Mouse (Mus musculus) liver, embryonic 14.5 days (tissue): ENCODE measurements at regions not wholly inside any gene's neighbourhood (a gene's known extent, or its start where the extent isn't known, plus 50 kb on each side); places are given as distances from the start of the nearest gene placed in this dataset.
A peak's percentile ranks its signal among the peaks of the same experiment; 100 is the strongest.

ENCODE experiments used
- ATAC-seq: fragments of 200-750 bp; cut with Nextera tagmentation; 2 replicates; pipeline ENCODE4 v1.8.0; 2017; ENCODE audit warnings: moderate number of reproducible peaks, mild to moderate bottlenecking, moderate library complexity; ENCODE audit not compliant: insufficient read depth
- DNase-seq, 3 experiments: peaks; one replicate each; pipeline ENCODE4 v3.0.0-alpha.2; 2012 to 2013; ENCODE audit warnings: low read depth in 3 of 3, low spot score in 3 of 3
- H3K27ac ChIP-seq: fragments of 300-500 bp; sonication (generic); 2 replicates; pipeline ENCODE4 v1.5.1; 2014; ENCODE audit warnings: moderate library complexity, mild to moderate bottlenecking, control low read depth, inconsistent platforms
- H3K27me3 ChIP-seq: fragments of 300-500 bp; sonication (generic); 2 replicates; pipeline ENCODE4 v1.6.1; 2014; ENCODE audit warnings: mild to moderate bottlenecking, low read length, moderate library complexity; ENCODE audit not compliant: control insufficient read depth, insufficient read depth
- H3K36me3 ChIP-seq: fragments of 300-500 bp; sonication (generic); replicated peaks from 2 replicates; pipeline ENCODE4 v1.6.1; 2014; ENCODE audit warnings: low read depth; ENCODE audit not compliant: control insufficient read depth, insufficient read depth
- H3K4me1 ChIP-seq, 2 experiments: fragments of 200-500 bp in 1 of 2; fragments of 300-500 bp in 1 of 2; sonication (generic) in 1 of 2; replicated peaks; 2 replicates each; pipeline ENCODE4 v1.6.1; 2012 to 2014; ENCODE audit warnings: antibody characterized with exemption in 1 of 2, inconsistent platforms in 1 of 2, low read length in 1 of 2; ENCODE audit not compliant: control insufficient read depth in 2 of 2, insufficient read depth in 2 of 2
- H3K4me2 ChIP-seq: fragments of 300-500 bp; sonication (generic); 2 replicates; pipeline ENCODE4 v1.6.1; 2014; ENCODE audit warnings: low read depth, mild to moderate bottlenecking, control low read depth, moderate library complexity
- H3K4me3 ChIP-seq, 2 experiments: fragments of 200-500 bp in 1 of 2; fragments of 300-500 bp in 1 of 2; sonication (generic) in 1 of 2; 2 replicates each; pipeline ENCODE4 v1.5.1; 2012 to 2014; ENCODE audit warnings: low read depth in 2 of 2, low read length in 2 of 2, mild to moderate bottlenecking in 2 of 2, control low read depth in 1 of 2, inconsistent platforms in 1 of 2, moderate library complexity in 1 of 2; ENCODE audit not compliant: insufficient read depth in 1 of 2
- H3K9ac ChIP-seq: fragments of 300-500 bp; sonication (generic); replicated peaks from 2 replicates; pipeline ENCODE4 v1.6.1; 2014; ENCODE audit warnings: mild to moderate bottlenecking, control low read depth, moderate library complexity
- H3K9me3 ChIP-seq: fragments of 300-500 bp; sonication (generic); 2 replicates; pipeline ENCODE4 v1.6.1; 2016; ENCODE audit warnings: low read length, mixed read lengths; ENCODE audit not compliant: control insufficient read depth
- CTCF ChIP-seq: IDR thresholded peaks from 2 replicates; pipeline ENCODE4 v1.5.1; 2016; ENCODE audit warnings: antibody characterized with exemption, low read depth, control low read depth
- EP300 ChIP-seq: IDR thresholded peaks from 2 replicates; pipeline ENCODE4 v1.6.1; 2016; ENCODE audit warnings: antibody characterized with exemption, low read depth
- WGBS: fragments of 180-500 bp; shearing (Covaris S2); extraction: QIAGEN DNeasy Blood & Tissue Kit; methylation state at CpG from one replicate; pipeline ENCODE4 v1.1.7; 2014; ENCODE audit not compliant: insufficient replicate concordance; 5-methylcytosine and 5-hydroxymethylcytosine counted together

GRCm38 (mm10) chr2:103871522-103872276 lies 74.2 kb upstream of the Caprin1 start:
- H3K4me1 ChIP-seq, result peaks cover 27 to 53% of the 10 kb centered on the region in 2 experiments

GRCm38 (mm10) chr2:103872277-103872636 lies 74.8 kb upstream of the Caprin1 start:
- Histone ChIP-seq H3K27ac (peak overlapping the region; percentile 57), H3K4me3 (no peak overlapping the region), H3K36me3 (no peaks in the 10 kb centered on the region), H3K9ac (peak overlapping the region; percentile 7), H3K27me3 (no peaks in the 10 kb centered on the region), H3K4me2 (peak overlapping the region; percentile 24; the same call in 1 of the 2 replicates), H3K4me1 (peaks cover 27 to 53% of the 10 kb centered on the region in 2 experiments), H3K9me3 (no peaks in the 10 kb centered on the region)
- WGBS, result 47% methylated on average over 3 of the region's 3 CpGs
- ATAC-seq, result peak; percentile 49
- no peak for DNase-seq
- TF ChIP-seq CTCF (no peak), EP300 (peak; percentile 48; the same call in 1 of the 2 replicates)

More at GRCm38 (mm10) chr2:103871522-103872276, 74.2 kb upstream of the Caprin1 start:
- Histone ChIP-seq H3K9me3 (no peaks in the 10 kb centered on the region), H3K9ac (peak overlapping the region; percentile 41), H3K36me3 (no peaks in the 10 kb centered on the region), H3K27ac (peak overlapping the region; percentile 57), H3K4me2 (peak overlapping the region; percentile 24; the same call in 1 of the 2 replicates), H3K27me3 (no peaks in the 10 kb centered on the region), H3K4me3 (no peak overlapping the region)
- DNase-seq (peak; percentile 70 to 76 (median 72)), ATAC-seq (peak; percentile 71)
- peak; percentile 94 for TF ChIP-seq CTCF
- no peak; the same call in 1 of the 2 replicates for TF ChIP-seq EP300
- 24% methylated on average over 12 of the region's 12 CpGs for WGBS

- 90% methylated on average over 6 of the region's 6 CpGs for WGBS
- TF ChIP-seq EP300, result no peak
- TF ChIP-seq CTCF, result no peak
- DNase-seq (no peak), ATAC-seq (no peak)
- Histone ChIP-seq H3K4me3 (no peak overlapping the region), H3K4me2 (no peak overlapping the region), H3K4me1 (peaks cover 27 to 57% of the 10 kb centered on the region in 2 experiments), H3K9ac (no peak overlapping the region), H3K9me3 (no peaks in the 10 kb centered on the region), H3K27ac (peak overlapping the region; percentile 76), H3K27me3 (no peaks in the 10 kb centered on the region), H3K36me3 (no peaks in the 10 kb centered on the region)
Observed at GRCm38 (mm10) chr2:103873381-103873780, 75.9 kb upstream of the Caprin1 start.

GRCm38 (mm10) chr2:103874466-103874865 lies 77.0 kb upstream of the Caprin1 start:
- Histone ChIP-seq H3K4me2 (no peak overlapping the region), H3K4me3 (no peak overlapping the region), H3K27ac (peak overlapping the region; percentile 76), H3K9me3 (no peaks in the 10 kb centered on the region), H3K4me1 (peaks cover 27 to 53% of the 10 kb centered on the region in 2 experiments), H3K27me3 (no peaks in the 10 kb centered on the region), H3K9ac (peak overlapping the region; percentile 51), H3K36me3 (no peaks in the 10 kb centered on the region)
- 35% methylated on average over 3 of the region's 3 CpGs for WGBS
- no peak for DNase-seq
- ATAC-seq, result peak; percentile 50
- TF ChIP-seq EP300 (no peak), CTCF (no peak)

GRCm38 (mm10) chr2:103875754-103876153 lies 78.3 kb upstream of the Caprin1 start:
- Histone ChIP-seq H3K4me1 (peaks cover 35 to 55% of the 10 kb centered on the region in 2 experiments), H3K9me3 (no peaks in the 10 kb centered on the region), H3K4me2 (no peak overlapping the region), H3K4me3 (no peak overlapping the region), H3K36me3 (no peaks in the 10 kb centered on the region), H3K27ac (peak overlapping the region; percentile 30), H3K27me3 (no peaks in the 10 kb centered on the region), H3K9ac (no peak overlapping the region)
- ATAC-seq, result no peak
- no peak for TF ChIP-seq CTCF
- no peak for DNase-seq
- 79% methylated on average over 8 of the region's 8 CpGs for WGBS
